Mouse (Mus musculus): ENCODE measurements at regions not wholly inside any gene's neighbourhood (a gene's known extent, or its start where the extent isn't known, plus 50 kb on each side); places are given as distances from the start of the nearest gene placed in this dataset.

DNA sequence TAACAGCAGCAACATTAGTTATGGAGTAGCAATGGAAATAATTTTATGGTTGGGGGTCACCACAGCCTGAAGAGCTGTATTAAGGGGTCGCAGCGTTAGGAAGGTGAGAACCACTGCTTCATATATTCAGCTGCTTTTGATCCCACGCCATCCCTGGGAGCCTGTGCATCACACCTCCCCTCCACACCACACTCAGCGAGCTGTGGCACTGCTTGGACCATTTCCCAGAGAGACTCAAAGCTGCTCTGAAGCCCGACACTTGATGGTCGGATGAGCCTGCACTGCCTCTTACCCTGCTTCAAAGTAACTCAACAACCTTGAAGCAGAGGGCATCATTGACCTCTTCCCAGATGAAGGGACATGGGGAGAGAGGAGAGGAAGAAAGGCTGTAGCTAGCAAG, 171.3 kb downstream of the Cryba4 start:
- H3K27me3 ChIP-seq (ENCODE audit: control insufficient read depth, insufficient read depth, low read length) = no peaks in the 10 kb centered on the region
- H3K4me1 ChIP-seq (ENCODE audit: control insufficient read depth, insufficient read depth, low read length) = peaks cover 5% of the 10 kb centered on the region; the same call in 1 of the 2 replicates
- H3K4me3 ChIP-seq (ENCODE audit: low read depth, low read length) = no peak overlapping the region
- H3K4me2 ChIP-seq (ENCODE audit: low read depth, low read length) = no peak overlapping the region
- 82% methylated on average over 6 of the region's 6 CpGs for WGBS
- H3K27ac ChIP-seq (ENCODE audit: low read depth, low read length) = no peak overlapping the region
- H3K36me3 ChIP-seq (ENCODE audit: control insufficient read depth, insufficient read depth, low read length) = no peaks in the 10 kb centered on the region
- H3K9me3 ChIP-seq (ENCODE audit: control insufficient read depth, low read length) = no peaks in the 10 kb centered on the region
- ATAC-seq (ENCODE audit: low read depth) = no peak
- no peak overlapping the region for H3K9ac ChIP-seq (replicated peaks; ENCODE audit: low read depth, low read length)

DNA sequence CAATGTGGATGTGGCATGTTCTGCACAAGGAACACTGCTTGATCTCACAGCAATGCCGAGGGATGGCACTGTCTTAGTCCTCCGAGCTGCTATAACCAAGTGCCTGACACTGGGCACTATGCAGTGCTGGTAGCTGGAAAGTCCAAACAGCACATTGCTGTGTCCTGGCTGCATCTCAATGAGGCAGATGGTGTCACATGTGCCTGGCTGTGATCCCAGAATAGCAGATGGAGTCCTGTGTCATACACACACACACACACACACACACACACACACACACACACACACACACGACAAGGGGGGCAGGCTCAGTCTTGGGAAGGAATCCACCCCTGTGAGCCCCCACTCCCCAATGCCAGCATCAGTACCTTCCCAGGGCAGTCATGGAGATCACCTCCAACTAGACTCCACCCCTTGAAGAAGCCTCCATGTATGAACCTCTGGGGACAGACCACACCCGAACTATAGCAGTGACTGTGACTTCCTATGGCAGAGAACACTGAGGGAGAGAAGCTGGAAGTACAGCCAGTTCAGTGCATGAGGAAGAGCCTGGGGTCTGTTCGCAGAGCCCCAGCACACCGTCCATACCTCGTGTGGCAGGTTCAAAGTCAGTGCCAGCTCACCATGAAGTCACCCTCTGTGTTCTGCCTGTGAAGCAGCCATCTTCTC, 160.3 kb downstream of the Cryba4 start:
- H3K9me3 ChIP-seq (ENCODE audit: control insufficient read depth, low read length) = no peaks in the 10 kb centered on the region
- H3K4me2 ChIP-seq (ENCODE audit: low read depth, low read length) = no peak overlapping the region
- H3K27me3 ChIP-seq (ENCODE audit: control insufficient read depth, insufficient read depth, low read length) = no peaks in the 10 kb centered on the region
- H3K4me1 ChIP-seq (ENCODE audit: control insufficient read depth, insufficient read depth, low read length) = peaks cover 3% of the 10 kb centered on the region; the same call in 1 of the 2 replicates
- H3K4me3 ChIP-seq (ENCODE audit: low read depth, low read length) = no peak overlapping the region
- no peak overlapping the region for H3K27ac ChIP-seq (ENCODE audit: low read depth, low read length)
- H3K36me3 ChIP-seq (ENCODE audit: control insufficient read depth, insufficient read depth, low read length) = no peaks in the 10 kb centered on the region
- 77% methylated on average over 7 of the region's 7 CpGs for WGBS
- no peak overlapping the region for H3K9ac ChIP-seq (replicated peaks; ENCODE audit: low read depth, low read length)
- ATAC-seq (ENCODE audit: low read depth) = 0 out of 2 replicates have a peak, but pooled peaks have one; percentile 28

DNA sequence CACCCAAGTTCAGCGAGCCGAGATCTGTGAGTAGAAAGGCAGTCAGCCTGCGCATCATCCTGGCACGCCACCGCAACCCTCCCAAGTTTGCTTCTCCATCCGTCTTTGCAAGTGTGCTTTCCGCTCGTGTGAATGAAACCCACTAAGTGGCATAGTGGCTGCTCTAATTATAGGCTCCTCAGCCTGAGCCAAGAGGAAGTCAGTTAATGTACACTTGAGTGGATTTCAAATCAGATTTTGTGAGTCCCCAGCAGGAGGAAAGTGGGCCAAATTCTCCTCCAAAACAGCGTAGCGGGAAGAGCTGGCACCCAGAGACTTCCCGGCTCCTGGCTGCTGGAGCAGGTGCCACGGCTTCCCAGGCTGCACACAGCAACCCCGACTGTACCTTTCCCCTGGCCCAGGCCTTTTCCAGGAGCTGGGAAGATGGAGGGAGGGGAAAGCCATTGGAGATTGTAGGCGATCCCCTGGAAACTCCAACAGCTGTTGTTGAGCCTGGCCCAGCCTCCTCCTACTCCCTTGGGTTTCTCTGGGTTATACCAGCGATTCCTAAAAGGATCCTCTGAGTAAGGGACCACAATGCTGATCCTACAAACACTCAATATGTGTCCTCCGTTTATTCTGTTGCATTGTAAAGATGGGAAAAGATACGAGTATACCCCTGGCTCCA, 158.3 kb downstream of the Cryba4 start:
- Histone ChIP-seq H3K27ac (ENCODE audit: low read depth, low read length) (no peak overlapping the region), H3K9ac (replicated peaks; ENCODE audit: low read depth, low read length) (no peak overlapping the region), H3K4me3 (ENCODE audit: low read depth, low read length) (no peak overlapping the region), H3K36me3 (ENCODE audit: control insufficient read depth, insufficient read depth, low read length) (no peaks in the 10 kb centered on the region), H3K27me3 (ENCODE audit: control insufficient read depth, insufficient read depth, low read length) (no peaks in the 10 kb centered on the region), H3K4me2 (ENCODE audit: low read depth, low read length) (no peak overlapping the region), H3K4me1 (ENCODE audit: control insufficient read depth, insufficient read depth, low read length) (peaks cover 8% of the 10 kb centered on the region; the same call in 1 of the 2 replicates), H3K9me3 (ENCODE audit: control insufficient read depth, low read length) (no peaks in the 10 kb centered on the region)
- ATAC-seq (ENCODE audit: low read depth) = no peak
- WGBS = 63% methylated on average over 17 of the region's 17 CpGs

DNA sequence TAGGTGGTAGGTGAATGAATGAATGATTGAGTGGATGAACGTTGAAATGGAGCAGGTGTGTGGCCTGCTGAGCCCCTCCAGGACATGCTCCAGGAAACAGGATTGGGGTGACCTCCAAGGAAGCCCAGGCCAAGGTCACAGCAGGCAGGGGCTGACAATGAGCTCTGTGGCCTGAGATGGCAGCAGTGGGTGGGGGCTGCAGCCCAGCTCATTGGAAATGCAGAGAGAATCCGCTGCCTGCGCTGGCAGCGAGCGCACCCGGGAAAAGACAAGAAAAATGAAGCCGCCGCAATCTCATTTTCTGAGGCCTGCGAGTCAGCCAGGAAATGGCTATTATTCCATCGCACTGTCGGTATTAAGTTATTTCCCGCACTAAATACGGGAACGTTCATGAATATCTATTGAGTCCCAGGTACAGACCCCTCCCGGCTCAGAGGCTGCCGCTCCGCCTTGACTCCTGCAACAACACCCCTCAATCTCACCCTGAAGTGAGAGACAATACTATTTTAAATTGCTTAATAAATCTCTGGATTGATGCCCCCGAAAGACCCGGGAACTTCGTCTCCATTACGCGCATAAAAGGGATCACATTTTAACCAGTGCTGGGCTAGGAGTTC, 153.7 kb downstream of the Cryba4 start:
- Histone ChIP-seq H3K36me3 (ENCODE audit: control insufficient read depth, insufficient read depth, low read length) (no peaks in the 10 kb centered on the region), H3K4me1 (ENCODE audit: control insufficient read depth, insufficient read depth, low read length) (peaks cover 10% of the 10 kb centered on the region; the same call in 1 of the 2 replicates), H3K27me3 (ENCODE audit: control insufficient read depth, insufficient read depth, low read length) (no peaks in the 10 kb centered on the region), H3K4me2 (ENCODE audit: low read depth, low read length) (no peak overlapping the region), H3K9me3 (ENCODE audit: control insufficient read depth, low read length) (no peaks in the 10 kb centered on the region), H3K9ac (replicated peaks; ENCODE audit: low read depth, low read length) (no peak overlapping the region), H3K4me3 (ENCODE audit: low read depth, low read length) (no peak overlapping the region), H3K27ac (ENCODE audit: low read depth, low read length) (peak overlapping the region; percentile 64)
- no peak for ATAC-seq (ENCODE audit: low read depth)
- WGBS = 27% methylated on average over 22 of the region's 22 CpGs

DNA sequence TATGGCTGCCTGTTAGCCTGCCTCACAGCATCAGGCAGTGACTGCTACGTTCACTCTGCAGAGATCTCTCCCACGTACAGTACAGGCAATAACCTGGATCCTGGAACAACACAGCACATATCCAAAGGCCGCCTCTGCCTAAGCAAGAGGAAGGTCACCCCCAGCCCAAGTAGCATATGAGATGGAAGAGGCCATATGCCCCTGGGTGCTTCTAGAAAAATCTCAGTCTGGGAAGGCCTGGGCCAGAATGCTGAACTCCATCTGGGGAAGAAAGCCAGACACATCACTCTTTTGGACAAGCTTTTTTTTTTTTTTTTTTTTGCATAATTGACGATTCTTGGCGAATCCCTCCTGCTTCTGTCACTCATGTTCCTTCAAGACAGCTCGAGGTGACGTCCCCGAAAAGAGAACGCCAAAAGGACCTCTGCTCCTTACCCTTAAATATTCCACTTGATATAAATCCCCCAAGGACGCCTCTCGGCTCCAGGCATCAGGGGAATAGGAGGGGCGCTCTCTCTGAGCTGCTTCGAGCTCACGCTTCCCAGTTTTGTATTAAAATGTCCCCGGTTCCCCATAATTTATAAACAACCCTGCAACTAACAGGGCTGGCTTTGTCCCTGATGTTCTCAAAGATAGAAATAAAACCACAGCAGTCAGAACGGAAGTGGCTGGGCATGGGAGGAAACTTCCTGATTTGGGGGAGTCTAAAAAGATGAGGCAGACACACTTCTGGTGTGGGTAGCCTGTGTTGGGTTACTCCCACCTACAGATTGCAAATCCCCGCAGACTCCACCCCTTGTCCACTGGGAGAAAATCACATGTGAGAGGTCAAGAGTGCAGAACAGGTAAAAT, 150.4 kb downstream of the Cryba4 start:
- Histone ChIP-seq H3K9ac (replicated peaks; ENCODE audit: low read depth, low read length) (no peak overlapping the region), H3K9me3 (ENCODE audit: control insufficient read depth, low read length) (no peaks in the 10 kb centered on the region), H3K4me1 (ENCODE audit: control insufficient read depth, insufficient read depth, low read length) (0 out of 2 replicates have a peak, but pooled peaks cover 6% of the 10 kb centered on the region), H3K27me3 (ENCODE audit: control insufficient read depth, insufficient read depth, low read length) (no peaks in the 10 kb centered on the region), H3K4me3 (ENCODE audit: low read depth, low read length) (no peak overlapping the region), H3K4me2 (ENCODE audit: low read depth, low read length) (no peak overlapping the region), H3K36me3 (ENCODE audit: control insufficient read depth, insufficient read depth, low read length) (no peaks in the 10 kb centered on the region), H3K27ac (ENCODE audit: low read depth, low read length) (no peak overlapping the region)
- no peak for ATAC-seq (ENCODE audit: low read depth)
- WGBS = 61% methylated on average over 17 of the region's 17 CpGs

DNA sequence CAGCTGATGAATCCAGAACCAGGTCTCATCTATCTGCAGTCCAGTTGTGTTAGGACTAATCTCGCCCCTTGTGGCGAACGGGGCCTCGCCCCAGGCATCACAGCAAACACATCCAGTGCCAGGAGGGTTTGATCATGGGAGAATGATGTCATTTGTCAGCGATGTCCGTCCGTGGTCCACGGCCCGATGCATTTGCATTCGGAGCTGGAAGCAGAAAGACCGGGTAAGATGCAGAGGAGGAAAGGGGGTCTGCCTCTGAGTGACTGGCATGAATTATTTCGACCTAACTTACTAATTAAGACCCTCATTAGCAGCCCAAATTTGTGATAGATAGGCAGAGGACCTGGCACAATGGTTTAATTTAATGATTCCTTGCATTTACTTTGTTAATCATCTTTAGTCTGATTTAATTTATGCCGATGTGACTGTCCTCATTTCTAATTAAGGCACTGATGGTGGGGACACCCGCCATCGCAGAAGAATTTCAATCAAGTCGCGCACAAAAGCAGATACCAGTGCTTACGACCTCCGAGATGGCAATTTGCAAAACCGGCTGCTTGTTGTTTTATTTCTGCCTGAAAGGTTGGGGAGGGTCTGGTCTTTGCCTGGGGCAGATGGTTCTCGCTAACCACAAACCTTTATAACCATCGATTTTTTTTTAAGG, 141.9 kb downstream of the Cryba4 start:
- no peaks in the 10 kb centered on the region for H3K27me3 ChIP-seq (ENCODE audit: control insufficient read depth, insufficient read depth, low read length)
- H3K4me2 ChIP-seq (ENCODE audit: low read depth, low read length) = no peak overlapping the region
- WGBS = 33% methylated on average over 22 of the region's 22 CpGs
- H3K36me3 ChIP-seq (ENCODE audit: control insufficient read depth, insufficient read depth, low read length) = no peaks in the 10 kb centered on the region
- peaks cover 6% of the 10 kb centered on the region; the same call in 1 of the 2 replicates for H3K4me1 ChIP-seq (ENCODE audit: control insufficient read depth, insufficient read depth, low read length)
- no peak overlapping the region for H3K27ac ChIP-seq (ENCODE audit: low read depth, low read length)
- no peak overlapping the region for H3K4me3 ChIP-seq (ENCODE audit: low read depth, low read length)
- no peak overlapping the region for H3K9ac ChIP-seq (replicated peaks; ENCODE audit: low read depth, low read length)
- no peaks in the 10 kb centered on the region for H3K9me3 ChIP-seq (ENCODE audit: control insufficient read depth, low read length)
- no peak for ATAC-seq (ENCODE audit: low read depth)

DNA sequence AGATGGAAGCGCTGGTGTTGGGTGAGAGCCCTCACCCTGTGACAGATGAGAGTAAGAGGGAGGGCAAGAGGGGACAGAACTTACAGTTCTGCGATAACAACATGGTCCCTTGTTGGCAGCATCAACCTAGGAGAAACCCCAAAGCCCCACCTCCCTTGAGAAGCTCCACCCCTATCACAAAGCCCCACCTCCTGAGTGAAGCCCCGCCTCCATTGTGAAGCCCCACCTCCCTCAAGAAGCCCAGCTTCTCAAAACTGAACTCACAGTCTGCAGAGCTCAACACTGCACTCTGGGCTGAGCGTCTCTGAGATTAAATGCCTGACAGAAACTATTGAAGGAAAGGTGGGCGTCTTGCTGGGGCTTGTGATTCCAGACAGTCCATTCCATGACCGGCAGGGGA, 131.6 kb downstream of the Cryba4 start:
- H3K4me2 ChIP-seq (ENCODE audit: low read depth, low read length) = no peak overlapping the region
- 77% methylated on average over 6 of the region's 6 CpGs for WGBS
- H3K27ac ChIP-seq (ENCODE audit: low read depth, low read length) = no peak overlapping the region
- H3K9ac ChIP-seq (replicated peaks; ENCODE audit: low read depth, low read length) = no peak overlapping the region
- H3K27me3 ChIP-seq (ENCODE audit: control insufficient read depth, insufficient read depth, low read length) = peaks cover 4% of the 10 kb centered on the region; the same call in 1 of the 2 replicates
- ATAC-seq (ENCODE audit: low read depth) = no peak
- no peaks in the 10 kb centered on the region for H3K9me3 ChIP-seq (ENCODE audit: control insufficient read depth, low read length)
- peaks cover 7% of the 10 kb centered on the region for H3K4me1 ChIP-seq (ENCODE audit: control insufficient read depth, insufficient read depth, low read length)
- no peaks in the 10 kb centered on the region for H3K36me3 ChIP-seq (ENCODE audit: control insufficient read depth, insufficient read depth, low read length)
- H3K4me3 ChIP-seq (ENCODE audit: low read depth, low read length) = no peak overlapping the region

DNA sequence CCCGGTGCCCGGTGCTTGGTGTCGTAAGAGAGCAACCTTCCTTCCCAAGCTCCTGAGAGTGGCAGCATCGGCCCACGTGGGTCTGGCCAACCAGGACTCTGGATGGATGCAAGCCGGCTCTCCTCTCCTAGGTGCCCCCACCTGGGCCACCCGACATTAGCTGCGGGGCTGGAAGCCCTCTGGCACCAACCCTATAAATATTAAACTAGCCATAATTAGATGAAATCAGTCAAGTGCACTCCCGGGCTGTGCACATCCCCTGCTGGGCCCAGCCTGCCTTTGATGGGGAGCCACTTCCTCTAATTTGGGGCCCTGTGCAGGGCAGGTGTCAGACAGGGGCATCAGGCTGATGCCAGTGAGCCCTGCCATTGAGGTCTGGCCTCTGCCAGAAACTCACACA, 130.8 kb downstream of the Cryba4 start:
- 44% methylated on average over 9 of the region's 9 CpGs for WGBS
- Histone ChIP-seq H3K36me3 (ENCODE audit: control insufficient read depth, insufficient read depth, low read length) (no peaks in the 10 kb centered on the region), H3K4me3 (ENCODE audit: low read depth, low read length) (no peak overlapping the region), H3K27ac (ENCODE audit: low read depth, low read length) (no peak overlapping the region), H3K4me1 (ENCODE audit: control insufficient read depth, insufficient read depth, low read length) (peaks cover 7% of the 10 kb centered on the region), H3K9ac (replicated peaks; ENCODE audit: low read depth, low read length) (no peak overlapping the region), H3K27me3 (ENCODE audit: control insufficient read depth, insufficient read depth, low read length) (peaks cover 5% of the 10 kb centered on the region; the same call in 1 of the 2 replicates), H3K9me3 (ENCODE audit: control insufficient read depth, low read length) (no peaks in the 10 kb centered on the region), H3K4me2 (ENCODE audit: low read depth, low read length) (no peak overlapping the region)
- no peak for ATAC-seq (ENCODE audit: low read depth)
